ENCODE assay signal across 9 mouse cellular contexts in genomic region chr11:69684936-69685335, GRCm38 (mm10). TPM values are rescaled to one million over a fixed set of nuclear protein-coding genes. Genes with fewer than 3 reads are reported as not detected.
A peak's percentile ranks its signal among the peaks of the same experiment; 100 is the strongest.
DNase-seq lines count a peak whose midpoint lies in the region; ATAC-seq and TF ChIP-seq lines count a peak whose summit lies in the region.
"Had no signal": no experiment of that assay in that cellular context is flagged by ENCODE, and none has a peak within 500 bp of the region (broad histone marks: within the 10 kb centered on the region; RNA-seq: fewer than 3 reads in every experiment).

No protein-coding gene starts in this region.

- no peaks in the 10 kb centered on the region for H3K27me3 ChIP-seq in heart, embryonic 12.5 days (replicated peaks)
- H3K27me3 ChIP-seq in liver, postnatal 0 days (ENCODE audit: insufficient read depth, low read length), result no peaks in the 10 kb centered on the region
- no peaks in the 10 kb centered on the region for H3K27me3 ChIP-seq in liver, embryonic 11.5 days (replicated peaks; ENCODE audit: control insufficient read depth, insufficient read depth, low read length)
- H3K27me3 ChIP-seq in hindbrain, embryonic 16.5 days (replicated peaks; ENCODE audit: control insufficient read depth, insufficient read depth, low read length), result no peaks in the 10 kb centered on the region
- H3K27me3 ChIP-seq: neural tube, embryonic 15.5 days had no signal

- WGBS in heart, embryonic 12.5 days, result 80% methylated on average over 6 of the region's 6 CpGs
- 80% methylated on average over 6 of the region's 6 CpGs for whole genome bisulfite sequencing in liver, postnatal 0 days (ENCODE audit: insufficient replicate concordance)
- 89% methylated on average over 6 of the region's 6 CpGs for WGBS in liver, embryonic 11.5 days
- WGBS in hindbrain, embryonic 16.5 days, result 69% methylated on average over 6 of the region's 6 CpGs

- H3K9ac ChIP-seq in heart, embryonic 12.5 days, result no peak overlapping the region
- peak overlapping the region; percentile 34; the same call in 1 of the 2 replicates for H3K9ac ChIP-seq in liver, postnatal 0 days (replicated peaks)
- no peak overlapping the region for H3K9ac ChIP-seq in liver, embryonic 11.5 days (ENCODE audit: low read depth, low read length)
- no peak overlapping the region for H3K9ac ChIP-seq in hindbrain, embryonic 16.5 days (ENCODE audit: low read depth, low read length)

- no peak for TF ChIP-seq EP300 in liver, postnatal 0 days (IDR thresholded peaks at IDR 0.05; ENCODE audit: low read depth)

- H3K4me3 ChIP-seq in heart, embryonic 12.5 days, result no peak overlapping the region
- H3K4me3 ChIP-seq in liver, postnatal 0 days (ENCODE audit: low read depth, low read length), result no peak overlapping the region
- H3K4me3 ChIP-seq in liver, embryonic 11.5 days (ENCODE audit: low read depth, low read length), result no peak overlapping the region
- H3K4me3 ChIP-seq in brown adipose tissue, adult 24 weeks (ENCODE audit: insufficient read depth, low read depth, low read length), result peak overlapping the region; percentile 2; the same call in 1 of the 2 replicates
- no peak overlapping the region for H3K4me3 ChIP-seq in hindbrain, embryonic 16.5 days (ENCODE audit: low read length)
- H3K4me3 ChIP-seq: neural tube, embryonic 15.5 days had no signal

- DNase-seq in heart, adult 11 months, result no peak
- DNase-seq in liver, postnatal 0 days, result no peak
- DNase-seq in liver, embryonic 11.5 days (ENCODE audit: low spot score), result no peak
- no peak for DNase-seq in MN1 (ENCODE audit: low spot score)
- DNase-seq in embryo, embryonic 10 days (ENCODE audit: low spot score), result no peak

- H3K36me3 ChIP-seq in heart, embryonic 12.5 days, result peaks cover 5% of the 10 kb centered on the region
- no peaks in the 10 kb centered on the region for H3K36me3 ChIP-seq in liver, postnatal 0 days (replicated peaks; ENCODE audit: insufficient read depth, low read length)
- peaks cover 6% of the 10 kb centered on the region for H3K36me3 ChIP-seq in liver, embryonic 11.5 days (ENCODE audit: control insufficient read depth, insufficient read depth, low read length)
- no peaks in the 10 kb centered on the region for H3K36me3 ChIP-seq in hindbrain, embryonic 16.5 days (ENCODE audit: control insufficient read depth, insufficient read depth, low read length)

- H3K4me1 ChIP-seq in heart, embryonic 12.5 days (replicated peaks), result peaks cover 41% of the 10 kb centered on the region
- peaks cover 40% of the 10 kb centered on the region for H3K4me1 ChIP-seq in liver, postnatal 0 days (ENCODE audit: insufficient read depth)
- H3K4me1 ChIP-seq in liver, embryonic 11.5 days (replicated peaks; ENCODE audit: control insufficient read depth, insufficient read depth, low read length), result peaks cover 27% of the 10 kb centered on the region
- peaks cover 8% of the 10 kb centered on the region for H3K4me1 ChIP-seq in brown adipose tissue, adult 24 weeks (ENCODE audit: control insufficient read depth, insufficient read depth, insufficient read length, low read length)
- H3K4me1 ChIP-seq in hindbrain, embryonic 16.5 days (ENCODE audit: control insufficient read depth, insufficient read depth, low read depth, low read length), result peaks cover 27% of the 10 kb centered on the region

- no peaks in the 10 kb centered on the region for H3K9me3 ChIP-seq in heart, embryonic 12.5 days (replicated peaks)
- no peaks in the 10 kb centered on the region for H3K9me3 ChIP-seq in liver, postnatal 0 days (ENCODE audit: low read length)
- H3K9me3 ChIP-seq in liver, embryonic 11.5 days (ENCODE audit: control insufficient read depth, low read length), result no peaks in the 10 kb centered on the region
- H3K9me3 ChIP-seq in hindbrain, embryonic 16.5 days (ENCODE audit: control insufficient read depth, low read length), result no peaks in the 10 kb centered on the region
- H3K9me3 ChIP-seq: neural tube, embryonic 15.5 days had no signal

- TF ChIP-seq CTCF in liver, postnatal 0 days (IDR thresholded peaks at IDR 0.05; ENCODE audit: low read depth), result no peak

- peak overlapping the region; percentile 51; the same call in 1 of the 2 replicates for H3K27ac ChIP-seq in heart, embryonic 12.5 days (ENCODE audit: poor library complexity, severe bottlenecking)
- peak overlapping the region; percentile 82 for H3K27ac ChIP-seq in liver, postnatal 0 days (ENCODE audit: low read depth)
- no peak overlapping the region for H3K27ac ChIP-seq in liver, embryonic 11.5 days (ENCODE audit: low read depth, low read length)
- peak overlapping the region; percentile 87 for H3K27ac ChIP-seq in brown adipose tissue, adult 24 weeks (replicated peaks; ENCODE audit: low read depth, low read length)
- H3K27ac ChIP-seq in hindbrain, embryonic 16.5 days (ENCODE audit: low read depth, low read length), result peak overlapping the region; percentile 45; the same call in 1 of the 2 replicates

- no peak for ATAC-seq in heart, embryonic 12.5 days (ENCODE audit: insufficient number of reproducible peaks, low FRiP score)
- ATAC-seq in liver, postnatal 0 days, result no peak
- ATAC-seq in liver, embryonic 11.5 days (replicated peaks; ENCODE audit: low FRiP score), result no peak
- no peak for ATAC-seq in hindbrain, embryonic 16.5 days

- no peak overlapping the region for H3K4me2 ChIP-seq in heart, embryonic 12.5 days
- peak overlapping the region; percentile 50; the same call in 1 of the 2 replicates for H3K4me2 ChIP-seq in liver, postnatal 0 days (ENCODE audit: low read depth, low read length)
- no peak overlapping the region for H3K4me2 ChIP-seq in liver, embryonic 11.5 days
- H3K4me2 ChIP-seq in hindbrain, embryonic 16.5 days (ENCODE audit: low read length), result no peak overlapping the region
- H3K4me2 ChIP-seq: neural tube, embryonic 15.5 days had no signal

RNA-seq across cellular contexts. Expression of gene Tnfsf13, which starts 0.6 kb away (rescaled TPM):
- polyA plus RNA-seq in heart, embryonic 12.5 days (2016; fragmentation: Nextera tagmentation; extraction: Ambion mirVana), result 0.28 and 0.47 TPM in 2 replicates
- polyA plus RNA-seq in liver, postnatal 0 days (2015; fragmentation: Nextera tagmentation; extraction: Ambion mirVana), result 0.46 and 0.83 TPM in 2 replicates
- polyA plus RNA-seq in liver, embryonic 11.5 days (2014; fragmentation: Nextera tagmentation; extraction: Ambion mirVana), result 0.37 TPM in 1 of 2 replicates, not detected in the other
- 4.1 and 4.9 TPM in 2 replicates for polyA plus RNA-seq in brown adipose tissue, adult 24 weeks (2012; ENCODE audit: insufficient read depth, insufficient read length, missing spikeins)
- 0.53 and 0.77 TPM in 2 replicates for polyA plus RNA-seq in hindbrain, embryonic 16.5 days (2015; fragmentation: Nextera tagmentation; extraction: Ambion mirVana)

RNA-seq across cellular contexts. Expression of gene Senp3, which starts 3.1 kb away (rescaled TPM):
- 74.3 and 83.0 TPM in 2 replicates for polyA plus RNA-seq in heart, embryonic 12.5 days (2016; fragmentation: Nextera tagmentation; extraction: Ambion mirVana)
- 14.5 and 15.2 TPM in 2 replicates for polyA plus RNA-seq in liver, postnatal 0 days (2015; fragmentation: Nextera tagmentation; extraction: Ambion mirVana)
- 75.4 and 79.1 TPM in 2 replicates for polyA plus RNA-seq in liver, embryonic 11.5 days (2014; fragmentation: Nextera tagmentation; extraction: Ambion mirVana)
- polyA plus RNA-seq in brown adipose tissue, adult 24 weeks (2012; ENCODE audit: insufficient read depth, insufficient read length, missing spikeins), result 49.9 and 65.3 TPM in 2 replicates
- polyA plus RNA-seq in hindbrain, embryonic 16.5 days (2015; fragmentation: Nextera tagmentation; extraction: Ambion mirVana), result 89.8 and 104 TPM in 2 replicates

RNA-seq across cellular contexts. Expression of gene Tnfsf12, which starts 10.7 kb away (rescaled TPM):
- polyA plus RNA-seq in heart, embryonic 12.5 days (2016; fragmentation: Nextera tagmentation; extraction: Ambion mirVana), result 5.6 and 6.9 TPM in 2 replicates
- 2.8 and 3.6 TPM in 2 replicates for polyA plus RNA-seq in liver, postnatal 0 days (2015; fragmentation: Nextera tagmentation; extraction: Ambion mirVana)
- polyA plus RNA-seq in liver, embryonic 11.5 days (2014; fragmentation: Nextera tagmentation; extraction: Ambion mirVana), result 4.5 and 6.0 TPM in 2 replicates
- polyA plus RNA-seq in brown adipose tissue, adult 24 weeks (2012; ENCODE audit: insufficient read depth, insufficient read length, missing spikeins), result 12.7 and 13.7 TPM in 2 replicates
- polyA plus RNA-seq in hindbrain, embryonic 16.5 days (2015; fragmentation: Nextera tagmentation; extraction: Ambion mirVana), result 4.4 and 5.6 TPM in 2 replicates

RNA-seq across cellular contexts. Expression of gene Tnfsfm13, which starts 11.0 kb away (rescaled TPM):
- 1.5 and 3.3 TPM in 2 replicates for polyA plus RNA-seq in heart, embryonic 12.5 days (2016; fragmentation: Nextera tagmentation; extraction: Ambion mirVana)
- 1.1 and 1.4 TPM in 2 replicates for polyA plus RNA-seq in liver, postnatal 0 days (2015; fragmentation: Nextera tagmentation; extraction: Ambion mirVana)
- 1.7 and 2.6 TPM in 2 replicates for polyA plus RNA-seq in liver, embryonic 11.5 days (2014; fragmentation: Nextera tagmentation; extraction: Ambion mirVana)
- polyA plus RNA-seq in brown adipose tissue, adult 24 weeks (2012; ENCODE audit: insufficient read depth, insufficient read length, missing spikeins), result 0.99 and 2.8 TPM in 2 replicates
- 1.6 and 2.0 TPM in 2 replicates for polyA plus RNA-seq in hindbrain, embryonic 16.5 days (2015; fragmentation: Nextera tagmentation; extraction: Ambion mirVana)

RNA-seq across cellular contexts. Expression of gene Eif4a1, which starts 12.7 kb away (rescaled TPM):
- polyA plus RNA-seq in heart, embryonic 12.5 days (2016; fragmentation: Nextera tagmentation; extraction: Ambion mirVana), result 404 and 420 TPM in 2 replicates
- 199 and 203 TPM in 2 replicates for polyA plus RNA-seq in liver, postnatal 0 days (2015; fragmentation: Nextera tagmentation; extraction: Ambion mirVana)
- polyA plus RNA-seq in liver, embryonic 11.5 days (2014; fragmentation: Nextera tagmentation; extraction: Ambion mirVana), result 755 and 757 TPM in 2 replicates
- 268 and 317 TPM in 2 replicates for polyA plus RNA-seq in brown adipose tissue, adult 24 weeks (2012; ENCODE audit: insufficient read depth, insufficient read length, missing spikeins)
- 382 and 471 TPM in 2 replicates for polyA plus RNA-seq in hindbrain, embryonic 16.5 days (2015; fragmentation: Nextera tagmentation; extraction: Ambion mirVana)
